Comparison of ENCODE assay signal across 34 mouse cellular contexts in genomic region chrX:12354875-12355274, GRCm38 (mm10).
"Had no signal": no experiment of that assay in that cellular context is flagged by ENCODE, and none has a peak within 500 bp of the region (broad histone marks: within the 10 kb centered on the region; RNA-seq: fewer than 3 reads in every experiment).

No protein-coding gene starts in this region.

- H3K36me3 ChIP-seq: heart, embryonic 10.5 days; heart, embryonic 13.5 days; heart, embryonic 15.5 days; hindbrain, embryonic 10.5 days; hindbrain, embryonic 12.5 days; hindbrain, embryonic 13.5 days; hindbrain, embryonic 15.5 days; intestine, embryonic 15.5 days; kidney, embryonic 15.5 days had no signal

- DNase-seq: heart, postnatal 10 days; heart, postnatal 14 days; heart, postnatal 36 days; heart, postnatal 4 days; kidney, adult 11 months; kidney, adult 18-20 months; kidney, adult 2 months; kidney, adult 8-10 months; kidney, adult 9 months; kidney, postnatal 10 days; kidney, postnatal 14 days; kidney, postnatal 25 days; kidney, postnatal 36 days; kidney, postnatal 4 days; layer of hippocampus, adult 9-11 months; layer of hippocampus, postnatal 36 days had no signal

- H3K4me2 ChIP-seq: heart, embryonic 11.5 days; heart, embryonic 13.5 days; heart, embryonic 15.5 days; hindbrain, embryonic 12.5 days; hindbrain, embryonic 13.5 days; hindbrain, embryonic 14.5 days; hindbrain, embryonic 15.5 days; intestine, embryonic 15.5 days; kidney, embryonic 15.5 days had no signal

- H3K9ac ChIP-seq: heart, embryonic 13.5 days; heart, embryonic 15.5 days; hindbrain, embryonic 12.5 days; hindbrain, embryonic 13.5 days; hindbrain, embryonic 14.5 days; hindbrain, embryonic 15.5 days; intestine, embryonic 15.5 days; kidney, embryonic 15.5 days had no signal

- H3K4me1 ChIP-seq: heart, embryonic 10.5 days; heart, embryonic 13.5 days; heart, embryonic 15.5 days; hindbrain, embryonic 12.5 days; hindbrain, embryonic 13.5 days; hindbrain, embryonic 15.5 days; intestine, embryonic 15.5 days; kidney, embryonic 15.5 days had no signal

- H3K9me3 ChIP-seq: heart, embryonic 10.5 days; heart, embryonic 13.5 days; heart, embryonic 15.5 days; hindbrain, embryonic 10.5 days; hindbrain, embryonic 12.5 days; hindbrain, embryonic 13.5 days; hindbrain, embryonic 15.5 days; intestine, embryonic 15.5 days; kidney, embryonic 15.5 days had no signal

- ATAC-seq: hindbrain, embryonic 16.5 days; hindbrain, postnatal 0 days; inflammation-experienced regulatory T-cells, adult 6 months; intestine, embryonic 15.5 days; intestine, embryonic 16.5 days; intestine, postnatal 0 days had no signal

- H3K27me3 ChIP-seq: heart, embryonic 15.5 days; hindbrain, embryonic 15.5 days; intestine, embryonic 15.5 days had no signal

- H3K27ac ChIP-seq: heart, embryonic 10.5 days; heart, embryonic 13.5 days; heart, embryonic 15.5 days; hindbrain, embryonic 10.5 days; hindbrain, embryonic 12.5 days; hindbrain, embryonic 13.5 days; hindbrain, embryonic 14.5 days; hindbrain, embryonic 15.5 days; hindbrain, postnatal 0 days; intestine, embryonic 15.5 days; kidney, embryonic 15.5 days; kidney, postnatal 0 days; layer of hippocampus, adult 2 months had no signal

- H3K4me3 ChIP-seq: heart, embryonic 10.5 days; heart, embryonic 13.5 days; heart, embryonic 15.5 days; hindbrain, embryonic 10.5 days; hindbrain, embryonic 12.5 days; hindbrain, embryonic 13.5 days; hindbrain, embryonic 15.5 days; intestine, embryonic 15.5 days; kidney, embryonic 15.5 days; layer of hippocampus, adult 2 months had no signal
